Mouse (Mus musculus) retina, postnatal 7 days (tissue): ENCODE data around the gene Fancc.
"Not testable (repeated sequence)": the region's sequence is repeated elsewhere in the genome, so short reads cannot be mapped to it uniquely, and the experiment has no call there.

ENCODE experiments used
- DNase-seq: peaks from one replicate; pipeline ENCODE4 v3.0.0-alpha.2; 2012; ENCODE audit warnings: low read depth, low spot score

Fancc gene

DNA sequence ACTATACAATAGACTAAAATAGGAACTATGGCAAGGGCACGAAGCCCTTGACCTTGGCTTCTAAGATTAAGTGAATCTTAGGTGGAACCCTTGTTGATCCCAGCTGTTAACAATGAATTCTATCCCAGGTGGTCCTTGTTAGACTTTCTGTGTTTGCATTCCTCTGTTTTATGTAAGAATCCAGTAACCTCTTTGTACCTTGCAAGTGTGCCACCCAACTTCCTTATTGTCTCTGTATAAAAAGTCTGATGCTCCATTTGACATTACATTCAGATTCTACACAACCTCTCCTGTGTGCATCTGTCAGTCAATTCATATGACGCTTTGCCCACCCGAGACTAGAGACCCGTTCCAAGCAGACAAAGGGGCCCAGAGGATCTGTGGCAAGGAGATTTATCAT lies 143.8 kb downstream of the Fancc start:
- not testable (repeated sequence) for DNase-seq

DNA sequence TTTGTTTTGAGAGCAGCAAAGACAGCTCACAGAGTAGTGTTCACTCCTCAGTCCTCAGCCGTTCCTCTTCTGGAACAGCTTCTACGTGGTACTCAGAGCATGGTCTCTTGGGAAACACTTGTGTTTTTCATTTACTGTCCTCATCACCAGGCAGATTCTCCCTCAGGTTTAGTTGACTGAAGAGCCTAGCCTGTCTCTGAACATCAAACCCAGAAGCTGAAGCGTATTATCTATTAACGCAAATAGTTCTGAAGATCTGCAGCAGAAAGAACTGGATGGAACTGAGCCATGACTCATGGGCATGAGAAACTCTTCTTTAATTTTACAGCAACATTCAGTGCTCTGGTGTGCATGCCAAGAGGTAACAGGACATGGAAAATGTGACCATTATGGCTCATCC lies 147.0 kb downstream of the Fancc start:
- no peak for DNase-seq

DNA sequence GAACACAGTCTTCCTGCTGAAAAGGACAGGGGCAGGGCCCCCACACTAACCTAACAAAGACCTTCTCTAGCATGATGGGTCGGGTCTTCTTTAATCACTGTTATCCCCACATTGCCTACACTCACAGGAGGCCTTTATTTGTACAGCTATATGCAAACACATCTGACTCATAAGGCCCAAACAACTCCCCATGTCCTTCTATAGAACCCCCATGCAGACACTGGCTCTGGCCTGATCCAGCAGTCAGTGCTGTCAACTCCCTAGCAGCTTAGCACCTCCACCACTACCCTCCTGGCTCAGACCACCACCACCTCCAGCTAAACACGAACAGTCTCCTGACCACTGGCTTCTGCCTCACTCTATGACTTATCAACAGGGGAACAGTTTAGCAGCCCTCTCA lies 149.4 kb downstream of the Fancc start:
- DNase-seq: no peak

DNA sequence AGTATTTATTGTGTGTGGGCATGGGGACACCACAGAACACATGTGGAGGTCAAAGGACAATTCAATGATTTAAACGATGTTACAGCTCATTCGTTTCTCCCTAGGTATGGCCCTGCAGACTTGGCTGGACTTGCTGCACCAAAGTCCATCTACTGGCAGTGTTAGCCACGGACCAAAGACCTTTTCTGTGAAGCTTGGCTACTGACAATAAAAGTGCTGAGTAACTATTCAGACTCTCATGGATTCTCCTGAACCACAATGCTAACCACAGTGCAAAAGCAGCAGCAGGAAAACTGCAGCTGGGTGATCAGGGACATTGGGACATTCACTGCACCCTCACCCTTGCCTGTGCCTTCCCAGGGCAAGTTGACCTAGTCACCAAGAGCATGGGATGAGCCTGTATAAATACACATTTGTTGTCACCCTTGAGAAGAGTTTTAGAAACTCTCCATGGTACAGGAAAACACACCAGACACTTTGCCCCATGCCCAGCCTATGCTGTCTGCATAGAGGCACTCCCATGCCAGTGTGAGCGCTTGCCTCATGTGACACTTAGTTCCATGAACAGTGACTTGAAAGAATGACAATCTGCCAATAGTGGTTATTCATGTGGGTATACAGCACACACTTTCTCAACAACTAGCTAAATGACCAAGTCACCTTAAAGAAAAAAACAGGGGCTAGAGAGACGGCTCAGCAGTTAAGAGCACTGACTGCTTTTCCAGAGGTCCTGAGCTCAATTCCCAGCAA lies 151.4 kb downstream of the Fancc start:
- DNase-seq: no peak

DNA sequence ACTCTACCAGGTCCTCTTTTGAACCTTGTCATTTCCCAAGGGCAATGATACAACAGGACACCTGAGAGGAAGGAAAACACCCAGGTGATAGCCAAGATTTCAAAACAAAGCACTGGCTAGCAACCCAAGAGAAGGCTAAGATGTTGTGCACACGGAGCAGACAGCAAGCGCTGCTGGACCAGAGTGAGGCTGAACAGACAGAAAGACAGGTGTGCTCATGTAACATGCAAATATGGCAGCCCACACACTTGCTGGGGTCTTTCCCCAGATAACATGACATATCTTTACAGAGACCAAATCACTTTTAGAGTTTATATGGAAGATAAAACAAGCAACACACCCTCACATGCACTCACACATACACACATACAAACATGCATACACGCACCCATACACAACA lies 152.6 kb downstream of the Fancc start:
- DNase-seq: no peak

DNA sequence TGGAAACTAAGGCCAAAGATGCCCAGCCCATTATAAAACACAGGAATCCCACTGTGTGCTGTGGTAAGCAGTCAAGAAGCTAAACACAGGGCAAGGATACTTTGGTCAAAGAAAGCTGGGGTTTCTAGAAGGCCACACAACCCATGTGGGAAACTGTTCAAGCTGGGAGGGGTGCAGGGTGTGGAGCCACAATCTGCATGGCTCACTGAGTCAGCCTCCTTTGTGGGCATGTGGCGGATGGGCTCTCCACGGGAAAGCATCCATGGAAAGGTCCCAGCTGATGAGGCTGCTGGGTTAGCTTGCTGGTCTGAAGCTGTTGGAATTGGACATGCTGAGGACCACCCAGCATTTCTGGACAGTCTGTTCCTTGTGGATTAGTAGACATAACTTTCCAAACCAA lies 154.3 kb downstream of the Fancc start:
- DNase-seq: no peak

DNA sequence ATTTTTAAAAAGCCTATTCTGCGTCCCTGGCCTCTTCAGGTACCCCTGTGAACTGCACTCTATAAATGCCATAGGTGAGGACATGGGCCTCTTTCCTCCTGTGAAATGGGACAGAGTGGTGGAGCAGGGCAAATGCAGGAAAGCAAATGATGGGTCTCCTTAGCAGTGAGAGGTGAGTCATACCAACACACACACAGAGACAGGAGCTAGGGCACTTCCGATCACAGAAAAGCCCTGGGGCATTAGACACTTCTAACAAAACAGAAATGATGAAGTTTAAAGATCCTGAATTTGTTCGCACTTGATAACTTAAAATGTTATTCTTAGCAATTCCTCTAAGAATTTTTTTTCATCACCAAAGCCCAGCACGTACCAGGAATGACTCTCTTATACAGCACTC lies 157.1 kb downstream of the Fancc start:
- no peak for DNase-seq

DNA sequence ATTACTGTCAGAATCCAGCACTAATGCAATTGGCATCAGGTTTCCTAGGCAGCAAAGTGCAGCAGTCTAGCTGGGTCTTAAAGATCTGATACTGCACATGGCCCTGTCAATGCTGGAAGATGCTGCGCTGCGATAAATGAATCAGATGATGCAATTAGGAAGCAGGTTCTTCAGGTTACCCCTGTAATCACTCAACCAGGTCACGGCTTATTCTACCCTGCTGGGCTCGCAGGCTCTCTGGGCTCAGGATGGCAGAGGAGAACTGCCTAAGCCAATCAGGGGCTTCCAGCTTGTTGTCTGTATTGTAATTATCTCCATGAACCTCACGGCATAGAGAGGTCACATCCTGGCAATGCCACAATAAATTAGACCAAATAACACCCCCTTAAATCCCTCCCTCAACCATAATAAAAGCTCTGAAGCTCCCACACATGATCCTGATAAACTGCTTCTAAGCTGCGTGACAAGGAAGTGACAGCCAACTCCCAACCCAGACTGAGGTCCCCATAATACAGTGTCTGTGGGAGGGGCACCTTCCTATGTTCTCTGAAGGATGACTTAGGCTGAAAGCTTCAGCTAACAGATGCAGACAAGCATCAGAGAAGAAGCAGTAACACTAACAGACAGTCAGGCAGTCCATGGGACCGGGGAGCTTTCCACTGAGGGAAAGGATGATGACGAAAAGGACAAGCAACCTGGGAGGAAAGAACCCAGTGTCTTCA lies 159.7 kb downstream of the Fancc start:
- DNase-seq: peak; percentile 65

DNA sequence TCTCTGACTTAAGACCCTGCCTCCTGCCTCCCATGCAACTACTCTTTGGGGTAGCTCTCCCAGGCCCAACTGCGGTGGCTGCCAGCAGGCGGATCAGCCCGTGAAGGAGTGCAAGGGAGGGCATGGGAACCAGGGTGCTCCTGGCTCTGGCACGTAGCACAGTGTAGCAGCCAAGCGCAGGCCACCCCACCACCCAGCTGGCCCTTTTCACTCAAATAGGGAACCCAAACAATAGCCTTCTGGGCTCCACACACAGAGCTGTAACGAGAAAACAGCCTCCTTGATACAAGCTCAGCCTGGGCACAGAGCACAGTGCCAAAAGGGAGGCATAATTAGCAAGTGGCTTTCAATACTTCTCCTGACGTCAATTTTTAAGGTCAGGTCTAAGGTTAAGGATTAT lies 160.7 kb downstream of the Fancc start:
- no peak for DNase-seq

DNA sequence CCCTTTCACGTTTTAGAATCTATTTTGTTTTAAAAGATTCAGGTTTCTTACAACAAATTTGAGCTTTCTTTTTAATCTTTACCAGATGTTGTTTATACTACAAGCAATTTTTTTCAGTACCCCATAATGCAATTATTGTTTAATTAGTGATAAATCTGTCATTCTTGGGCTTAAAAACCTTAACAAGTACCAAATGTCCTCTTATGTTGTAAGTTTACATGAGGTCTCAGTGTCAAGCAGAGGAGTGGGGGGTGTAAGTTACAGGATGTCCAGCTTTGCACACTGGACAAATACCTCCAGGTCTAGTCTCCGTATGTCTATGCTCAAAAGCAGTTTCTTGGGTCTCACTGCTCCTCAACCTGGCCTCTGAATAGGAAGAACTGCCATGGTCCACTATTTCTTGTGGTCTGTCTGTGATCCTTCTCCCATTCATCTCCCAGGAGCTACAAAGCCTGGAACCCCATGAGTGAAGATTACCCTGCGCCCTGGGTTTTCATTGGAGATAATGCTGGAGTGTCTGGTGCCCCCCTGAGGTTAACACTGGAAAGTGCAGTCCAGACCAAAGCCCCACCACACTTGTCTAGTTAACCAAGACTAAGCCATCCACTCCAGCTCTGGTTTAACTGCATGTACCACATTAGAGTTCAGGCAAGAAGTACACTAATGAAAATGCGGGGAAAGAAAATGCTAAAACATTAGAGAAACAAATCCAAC lies 161.5 kb downstream of the Fancc start:
- DNase-seq: peak; percentile 38

DNA sequence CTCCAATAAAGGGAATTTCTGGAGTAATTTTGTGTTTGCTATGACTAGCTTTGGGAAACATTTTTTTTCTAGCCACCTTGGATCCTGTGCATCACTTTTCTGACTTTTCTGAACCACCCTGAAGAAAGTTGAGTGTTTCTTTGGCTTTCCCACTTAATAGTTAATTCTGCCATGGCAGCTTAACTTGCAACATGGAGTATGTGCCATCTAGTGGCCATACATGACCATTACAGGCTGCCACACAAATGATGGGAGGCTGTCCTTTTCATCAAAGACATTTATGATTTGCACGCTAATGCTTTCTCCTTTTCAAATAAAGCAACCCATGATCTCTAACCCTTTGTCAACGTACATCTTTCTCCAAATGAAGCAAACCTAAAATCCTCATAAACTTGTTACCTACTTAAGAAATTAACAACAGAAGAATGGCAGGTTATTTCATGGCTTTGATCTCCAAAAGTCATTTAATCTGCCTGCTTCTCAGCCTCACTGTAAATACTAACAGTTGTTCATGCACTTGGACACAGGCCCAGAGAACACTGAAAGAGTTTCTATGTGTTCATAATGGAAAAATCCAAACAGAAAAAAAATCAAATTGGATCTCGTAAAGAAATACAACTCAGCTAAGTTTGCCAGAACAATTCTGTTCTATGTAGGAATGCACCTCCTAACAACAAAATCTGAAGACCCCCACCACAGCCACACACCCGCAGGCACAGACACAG lies 164.3 kb downstream of the Fancc start:
- DNase-seq: peak; percentile 52

DNA sequence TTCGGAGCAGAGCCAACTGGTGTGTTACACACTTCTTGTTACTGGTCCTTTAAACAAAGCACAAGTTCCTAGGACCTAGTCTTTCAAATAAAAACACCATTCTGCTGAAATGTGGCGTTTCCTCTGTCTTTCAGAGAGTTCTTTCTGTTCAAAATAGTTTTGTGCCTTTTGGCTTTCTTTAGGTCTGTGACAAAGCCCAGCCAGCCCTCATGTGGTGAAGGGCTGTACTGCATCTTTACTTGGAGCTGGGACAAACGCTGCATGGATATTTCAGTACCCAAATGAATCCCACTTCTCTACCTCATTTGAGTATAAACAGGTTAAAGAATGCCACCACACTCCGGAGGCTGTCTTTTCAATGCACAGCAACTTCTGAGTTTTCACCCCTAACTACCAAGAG lies 165.7 kb downstream of the Fancc start:
- peak; percentile 29 for DNase-seq

DNA sequence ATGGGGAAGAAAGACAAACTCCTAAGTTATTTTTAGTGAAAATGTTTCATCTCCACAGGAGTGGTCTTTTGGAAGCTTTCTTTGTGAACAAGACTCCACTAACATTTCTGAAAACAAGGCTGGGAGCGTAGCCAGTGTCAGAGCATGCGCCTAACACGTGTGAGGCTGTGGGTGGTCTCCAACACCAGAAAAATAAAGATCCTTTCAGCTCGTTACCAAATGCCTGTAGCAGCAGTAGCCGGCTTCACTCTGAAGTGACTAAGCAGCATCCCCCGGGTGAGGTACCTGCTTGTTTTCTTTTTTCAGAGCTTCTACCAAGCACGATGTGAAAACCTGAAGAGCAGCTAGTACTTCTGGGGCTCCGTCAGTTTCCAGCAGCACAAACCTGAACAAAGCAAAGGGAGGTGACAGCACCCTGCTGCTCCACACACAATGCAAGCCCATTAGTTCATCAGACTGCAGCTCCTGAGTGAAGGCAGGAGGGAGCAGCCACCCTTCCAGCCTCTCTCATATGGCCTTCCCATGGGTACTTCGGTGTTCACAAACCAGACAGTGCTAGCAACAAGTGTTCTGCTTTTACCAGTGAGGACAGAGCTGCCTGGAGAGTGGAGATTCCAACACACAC lies 166.7 kb downstream of the Fancc start:
- no peak for DNase-seq

DNA sequence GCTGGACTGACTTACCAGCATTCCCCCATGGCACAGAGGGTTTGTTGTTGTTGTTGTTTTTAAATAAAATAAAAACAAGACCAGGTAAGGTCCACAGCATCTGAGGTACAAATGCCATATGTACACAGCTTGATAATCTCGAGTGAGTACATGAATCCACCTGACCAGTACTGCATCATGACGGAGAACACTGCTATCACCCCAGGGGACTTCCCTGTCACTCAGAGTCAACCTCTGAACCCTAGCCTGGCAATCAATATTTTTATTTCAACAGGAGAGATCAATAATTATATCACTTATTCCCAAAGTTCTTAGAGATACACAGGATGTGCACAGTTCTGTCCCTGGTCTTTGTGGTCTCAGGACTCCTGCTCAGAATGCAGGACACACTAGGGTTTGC lies 171.1 kb downstream of the Fancc start:
- DNase-seq: no peak

DNA sequence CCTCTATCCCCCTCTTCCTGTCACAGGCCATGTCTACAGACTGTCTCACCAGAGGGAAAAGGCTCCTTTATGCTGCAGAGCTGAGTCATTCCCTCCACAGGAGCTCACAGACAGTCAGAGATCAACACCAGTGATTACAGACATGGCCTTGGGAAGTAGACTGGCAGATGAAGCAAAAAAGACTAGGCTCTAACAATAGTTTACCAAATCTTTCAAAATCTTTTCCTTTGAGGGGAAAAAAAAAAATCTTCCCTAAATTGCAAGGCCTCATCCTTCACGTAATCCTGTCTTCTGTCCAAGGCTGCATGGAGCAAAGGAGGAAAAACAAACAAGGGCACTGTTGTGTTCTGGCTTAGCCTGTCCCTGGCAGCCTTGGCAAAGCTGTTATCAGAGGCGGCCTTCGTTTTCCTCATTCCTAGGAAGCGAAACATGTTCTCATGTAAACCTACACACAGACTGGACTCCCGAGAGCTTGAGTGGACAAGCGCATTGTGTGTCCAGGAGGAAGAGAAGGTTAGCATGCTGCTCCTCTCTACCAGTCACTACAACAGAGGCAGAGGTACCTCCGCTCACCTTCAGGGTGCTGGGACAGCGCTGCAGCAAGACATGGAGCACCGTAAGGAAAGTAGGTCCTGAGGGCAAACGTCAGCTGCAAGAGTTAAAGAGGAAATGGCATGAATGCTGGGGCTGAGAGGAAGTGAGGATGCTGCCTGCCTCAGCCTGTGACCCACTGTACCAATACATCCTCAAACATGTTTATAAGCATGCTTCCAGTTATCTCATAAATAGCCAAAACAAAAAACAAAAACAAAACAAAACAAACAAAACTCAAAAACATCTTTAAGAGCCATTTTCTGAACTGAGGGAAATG lies 171.9 kb downstream of the Fancc start:
- no peak for DNase-seq

DNA sequence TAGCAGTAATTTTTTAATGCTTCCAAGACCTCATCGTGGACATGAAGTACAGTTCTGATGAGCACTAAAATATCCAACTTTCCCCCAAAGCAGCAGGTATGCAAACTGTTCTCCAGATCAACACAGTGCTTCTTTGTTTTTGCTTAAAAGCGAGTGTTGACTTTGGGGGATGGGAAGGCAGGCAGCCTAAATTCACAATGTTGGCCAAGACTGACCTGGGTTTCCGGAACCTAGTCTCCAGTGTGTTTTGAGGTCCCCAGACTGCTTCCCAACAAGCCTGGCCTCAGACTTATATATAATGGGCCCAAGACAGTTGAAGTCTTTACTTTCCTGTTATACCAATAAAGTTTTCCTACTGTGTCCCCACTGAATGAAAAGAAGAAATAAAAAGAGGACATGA lies 172.8 kb downstream of the Fancc start:
- no peak for DNase-seq

DNA sequence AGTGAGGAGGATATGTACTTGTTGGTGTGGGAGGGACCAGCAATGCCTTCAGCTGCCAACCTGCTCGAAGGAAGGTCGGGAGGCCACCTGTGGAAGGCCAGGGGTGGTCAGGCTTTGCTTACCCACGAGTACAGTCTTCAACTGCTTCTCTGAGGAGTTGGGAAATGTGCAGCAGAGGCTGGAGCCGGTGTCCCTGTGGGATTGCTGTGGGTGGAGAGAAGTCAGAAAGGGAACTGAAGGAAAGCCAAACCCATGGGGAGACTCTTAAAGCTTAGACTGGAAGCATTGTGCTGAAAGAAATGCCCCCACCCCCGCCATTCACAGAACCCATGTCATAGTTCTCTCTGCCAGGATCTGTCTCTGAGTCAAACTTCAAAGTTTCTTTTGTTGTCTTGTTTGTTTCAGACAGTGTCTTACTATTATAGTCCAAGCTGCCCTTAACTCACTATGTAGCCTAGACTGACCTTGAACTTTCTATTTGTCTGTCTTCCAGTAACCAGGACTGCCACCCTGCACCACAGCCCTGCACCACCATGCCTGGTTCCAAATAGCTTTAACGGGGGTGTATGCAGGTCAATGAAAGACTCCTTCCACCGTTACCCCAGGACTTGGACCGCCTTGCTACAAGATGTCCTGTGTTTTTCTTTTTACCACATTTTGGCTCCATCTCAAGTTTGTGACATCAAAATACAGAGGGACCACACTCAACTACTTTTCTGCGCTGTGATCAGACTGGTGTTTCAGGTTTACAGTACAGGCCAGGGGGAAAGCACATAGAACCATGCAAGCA lies 173.6 kb downstream of the Fancc start:
- no peak for DNase-seq

DNA sequence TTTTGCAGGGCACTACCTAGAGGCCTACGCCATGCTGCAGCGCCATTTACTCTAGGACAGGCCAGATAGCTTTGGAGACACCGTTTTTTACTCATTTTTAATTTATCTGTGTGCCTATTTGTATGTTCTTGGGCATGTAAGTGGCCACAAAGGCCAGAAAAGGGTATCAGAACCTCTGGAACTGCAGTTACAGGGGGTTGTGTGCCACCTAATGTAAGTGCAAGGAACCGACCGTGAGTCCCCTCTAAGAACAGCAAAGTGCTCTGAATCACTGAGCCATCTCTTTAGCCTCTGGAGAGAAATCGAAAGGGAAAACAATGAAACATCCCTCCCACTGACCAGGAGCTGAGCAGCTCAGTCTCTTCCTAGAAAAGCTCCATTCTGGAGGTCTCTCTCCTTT lies 174.3 kb downstream of the Fancc start:
- DNase-seq: no peak

DNA sequence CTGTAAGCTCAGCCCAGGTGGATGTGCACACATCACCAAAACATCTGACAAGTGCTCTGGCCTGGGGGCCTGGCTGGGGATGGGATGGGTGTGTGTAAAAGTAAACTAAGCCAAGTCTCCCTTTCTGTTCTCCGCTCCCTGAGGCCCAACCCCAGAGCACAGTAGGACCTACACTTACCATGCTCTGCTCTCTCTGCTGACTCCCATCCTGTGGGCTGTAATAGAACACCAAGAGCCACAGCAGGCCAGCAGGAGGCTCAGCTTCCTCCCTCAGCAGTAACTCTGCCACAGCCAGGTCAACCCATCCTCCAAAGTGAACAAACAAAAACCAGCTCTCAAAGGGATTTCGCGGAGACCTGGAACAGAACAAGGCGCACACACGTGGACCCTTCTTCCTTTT lies 175.4 kb downstream of the Fancc start:
- no peak for DNase-seq

DNA sequence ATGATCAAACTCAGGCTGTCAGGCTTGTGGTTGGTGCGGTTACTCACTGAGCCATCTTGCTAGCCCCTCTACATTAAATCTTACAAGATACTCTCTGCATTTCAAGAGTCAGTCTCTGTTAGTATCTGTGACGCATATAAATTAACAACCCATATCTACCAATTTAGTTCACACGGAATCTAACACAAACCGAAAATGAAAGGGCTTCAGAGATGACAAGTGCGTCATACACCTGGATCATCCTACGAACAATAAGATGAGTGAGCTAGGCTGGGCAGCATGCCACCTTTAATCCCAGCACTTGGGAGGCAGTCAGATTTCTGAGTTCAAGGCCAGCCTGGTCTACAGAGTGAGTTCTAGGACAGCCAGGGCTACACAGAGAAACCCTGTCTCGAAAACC lies 177.3 kb downstream of the Fancc start:
- DNase-seq: no peak
